Mouse (Mus musculus): ENCODE results near the gene Map2k6. TPM values are rescaled to one million over a fixed set of nuclear protein-coding genes. Genes with fewer than 3 reads are reported as not detected.

Map2k6 gene
- polyA plus RNA-seq, 1 experiment = 12.5 TPM

GRCm38 (mm10) chr11:110572548-110572947 is 173.6 kb downstream of the Map2k6 start:
- WGBS = 52% methylated on average over 10 of the region's 10 CpGs
- H3K27ac ChIP-seq (ENCODE audit: insufficient read depth, low read length) = no peak overlapping the region
- TF ChIP-seq POLR2A (IDR thresholded peaks at IDR 0.05; ENCODE audit: borderline replicate concordance, insufficient read depth, low read length) (no peak), CTCF (IDR thresholded peaks at IDR 0.05; ENCODE audit: borderline replicate concordance, insufficient read depth, low read depth, low read length) (peak; percentile 50; the same call in 1 of the 2 replicates)
- no peaks in the 10 kb centered on the region for H3K27me3 ChIP-seq (ENCODE audit: control insufficient read depth, insufficient read depth, low read length)
- no peaks in the 10 kb centered on the region for H3K4me1 ChIP-seq (ENCODE audit: control insufficient read depth, insufficient read depth, low read length)
- peak; percentile 6 to 7 for DNase-seq
- no peak overlapping the region for H3K4me3 ChIP-seq (replicated peaks; ENCODE audit: insufficient read depth, low read depth, low read length)

Other genes starting within 250 kb of the Map2k6 start
- gene Abca9, start 230.9 kb upstream of the Map2k6 start, polyA plus RNA-seq (2012; rRNA removed) = 1.5 TPM in 2 replicates
- 0.62 and 1.1 TPM in 2 replicates for gene Abca6, start 147.3 kb upstream of the Map2k6 start, polyA plus RNA-seq (2012; rRNA removed)
- 15.7 and 16.2 TPM in 2 replicates for gene Abca5, start 61.4 kb upstream of the Map2k6 start, polyA plus RNA-seq (2012; rRNA removed)

All from cerebellum, adult 2 months (tissue).